Mouse (Mus musculus) heart, embryonic 10.5 days (tissue): ENCODE measurements around the gene Nebl. TPM values are rescaled to one million over a fixed set of nuclear protein-coding genes. Genes with fewer than 3 reads are reported as not detected.

Experiments
- DNase-seq: peaks from one replicate; pipeline ENCODE4 v3.0.0-alpha.2; 2017; ENCODE audit warnings: low spot score
- H3K27ac ChIP-seq: fragments of 300-500 bp; sonication (generic); 2 replicates; pipeline ENCODE4 v1.5.1; 2016; ENCODE audit warnings: mild to moderate bottlenecking
- H3K27me3 ChIP-seq: fragments of 300-500 bp; sonication (generic); 2 replicates; pipeline ENCODE4 v1.6.1; 2016; ENCODE audit warnings: mild to moderate bottlenecking; ENCODE audit not compliant: poor library complexity, insufficient read depth, severe bottlenecking
- H3K36me3 ChIP-seq: fragments of 300-500 bp; sonication (generic); 2 replicates; pipeline ENCODE4 v1.6.1; 2016; ENCODE audit warnings: mild to moderate bottlenecking, moderate library complexity
- H3K4me1 ChIP-seq: fragments of 300-500 bp; sonication (generic); 2 replicates; pipeline ENCODE4 v1.6.1; 2016; ENCODE audit warnings: mild to moderate bottlenecking
- H3K4me3 ChIP-seq: fragments of 300-500 bp; sonication (generic); 2 replicates; pipeline ENCODE4 v1.5.1; 2016; ENCODE audit warnings: mild to moderate bottlenecking, moderate library complexity
- H3K9me3 ChIP-seq: fragments of 300-500 bp; sonication (generic); 2 replicates; pipeline ENCODE4 v1.6.1; 2016; ENCODE audit warnings: mild to moderate bottlenecking, moderate library complexity
- WGBS: fragments of 180-500 bp; shearing (Covaris S2); methylation state at CpG from one replicate; pipeline ENCODE4 v1.1.7; 2016; 5-methylcytosine and 5-hydroxymethylcytosine counted together
- polyA plus RNA-seq: library from polyadenylated mRNA; unstranded; fragments of >200 nt; fragmentation: Nextera tagmentation; extraction: Ambion mirVana; gene quantifications from 2 replicates; pipeline ENCODE4 v1.2.1, GENCODE M21; 2016

The Nebl gene
- polyA plus RNA-seq, 1 experiment from 2014 or later = 292 TPM

- Histone ChIP-seq H3K27ac (peak overlapping the region; percentile 84), H3K4me1 (peaks cover 34% of the 10 kb centered on the region), H3K27me3 (no peaks in the 10 kb centered on the region), H3K36me3 (no peaks in the 10 kb centered on the region), H3K4me3 (0 out of 2 replicates have a peak overlapping the region, but pooled peaks have one; percentile 1), H3K9me3 (no peaks in the 10 kb centered on the region)
- DNase-seq = peak; percentile 92
- 0% methylated on average over 4 of the region's 4 CpGs for WGBS
These were observed 207.5 kb downstream of the Nebl start for GRCm38 (mm10) chr2:17523791-17524190.

- WGBS = 69% methylated on average over 2 of the region's 2 CpGs
- no peak for DNase-seq
- Histone ChIP-seq H3K36me3 (no peaks in the 10 kb centered on the region), H3K27ac (no peak overlapping the region), H3K4me3 (no peak overlapping the region), H3K9me3 (no peaks in the 10 kb centered on the region), H3K27me3 (no peaks in the 10 kb centered on the region), H3K4me1 (no peaks in the 10 kb centered on the region)
These were observed 215.6 kb downstream of the Nebl start for GRCm38 (mm10) chr2:17515686-17516085.

GRCm38 (mm10) chr2:17514765-17515164, 216.5 kb downstream of the Nebl start:
- Histone ChIP-seq H3K9me3 (no peaks in the 10 kb centered on the region), H3K36me3 (no peaks in the 10 kb centered on the region), H3K27ac (no peak overlapping the region), H3K27me3 (no peaks in the 10 kb centered on the region), H3K4me3 (no peak overlapping the region), H3K4me1 (no peaks in the 10 kb centered on the region)
- DNase-seq = no peak
- WGBS = 85% methylated on average over 12 of the region's 12 CpGs

- Histone ChIP-seq H3K27me3 (no peaks in the 10 kb centered on the region), H3K9me3 (no peaks in the 10 kb centered on the region), H3K4me3 (no peak overlapping the region), H3K27ac (no peak overlapping the region), H3K4me1 (no peaks in the 10 kb centered on the region), H3K36me3 (no peaks in the 10 kb centered on the region)
- no peak for DNase-seq
- 59% methylated on average over 1 of the region's 1 CpGs for WGBS
These were observed 221.3 kb downstream of the Nebl start for GRCm38 (mm10) chr2:17509942-17510341.

GRCm38 (mm10) chr2:17507362-17507761, 223.9 kb downstream of the Nebl start:
- 85% methylated on average over 2 of the region's 2 CpGs for WGBS
- Histone ChIP-seq H3K27ac (no peak overlapping the region), H3K4me1 (no peaks in the 10 kb centered on the region), H3K36me3 (no peaks in the 10 kb centered on the region), H3K4me3 (no peak overlapping the region), H3K9me3 (no peaks in the 10 kb centered on the region), H3K27me3 (no peaks in the 10 kb centered on the region)
- DNase-seq = no peak

- 0 out of 2 replicates have a peak, but pooled peaks cover 4% of the 10 kb centered on the region for H3K4me1 ChIP-seq
- H3K27ac ChIP-seq = no peak overlapping the region
- H3K4me3 ChIP-seq = no peak overlapping the region
- no peaks in the 10 kb centered on the region for H3K27me3 ChIP-seq
- no peaks in the 10 kb centered on the region for H3K9me3 ChIP-seq
- 87% methylated on average over 6 of the region's 6 CpGs for WGBS
- H3K36me3 ChIP-seq = no peaks in the 10 kb centered on the region
- DNase-seq = no peak
These were observed 227.0 kb downstream of the Nebl start for GRCm38 (mm10) chr2:17504115-17504774.

- Histone ChIP-seq H3K27ac (no peak overlapping the region), H3K36me3 (no peaks in the 10 kb centered on the region), H3K27me3 (no peaks in the 10 kb centered on the region), H3K9me3 (no peaks in the 10 kb centered on the region), H3K4me3 (no peak overlapping the region), H3K4me1 (0 out of 2 replicates have a peak, but pooled peaks cover 4% of the 10 kb centered on the region)
- no peak for DNase-seq
- WGBS = 86% methylated on average over 3 of the region's 3 CpGs
These were observed 230.2 kb downstream of the Nebl start for GRCm38 (mm10) chr2:17501075-17501474.

- Histone ChIP-seq H3K4me3 (no peak overlapping the region), H3K9me3 (no peaks in the 10 kb centered on the region), H3K36me3 (no peaks in the 10 kb centered on the region), H3K27me3 (no peaks in the 10 kb centered on the region), H3K4me1 (peaks cover 9% of the 10 kb centered on the region; the same call in 1 of the 2 replicates), H3K27ac (no peak overlapping the region)
- 79% methylated on average over 6 of the region's 6 CpGs for WGBS
- DNase-seq = no peak
These were observed 265.6 kb downstream of the Nebl start for GRCm38 (mm10) chr2:17465517-17466174.

GRCm38 (mm10) chr2:17460434-17460833, 270.8 kb downstream of the Nebl start:
- peak; percentile 81 for DNase-seq
- H3K27me3 ChIP-seq = no peaks in the 10 kb centered on the region
- H3K36me3 ChIP-seq = peaks cover 15% of the 10 kb centered on the region; the same call in 1 of the 2 replicates
- peak overlapping the region; percentile 63 for H3K4me3 ChIP-seq
- WGBS = 12% methylated on average over 2 of the region's 2 CpGs
- H3K9me3 ChIP-seq = no peaks in the 10 kb centered on the region
- H3K27ac ChIP-seq = peak overlapping the region; percentile 90
- peaks cover 31% of the 10 kb centered on the region for H3K4me1 ChIP-seq

GRCm38 (mm10) chr2:17453676-17454075, 277.6 kb downstream of the Nebl start:
- no peak for DNase-seq
- H3K4me3 ChIP-seq = no peak overlapping the region
- H3K27ac ChIP-seq = no peak overlapping the region
- peaks cover 39% of the 10 kb centered on the region for H3K4me1 ChIP-seq
- peaks cover 52% of the 10 kb centered on the region for H3K36me3 ChIP-seq
- H3K9me3 ChIP-seq = no peaks in the 10 kb centered on the region
- no peaks in the 10 kb centered on the region for H3K27me3 ChIP-seq

GRCm38 (mm10) chr2:17448341-17448740, 282.9 kb downstream of the Nebl start:
- DNase-seq = no peak
- H3K27ac ChIP-seq = no peak overlapping the region
- no peaks in the 10 kb centered on the region for H3K9me3 ChIP-seq
- H3K4me3 ChIP-seq = no peak overlapping the region
- no peaks in the 10 kb centered on the region for H3K27me3 ChIP-seq
- H3K4me1 ChIP-seq = peaks cover under 1% of the 10 kb centered on the region; the same call in 1 of the 2 replicates
- H3K36me3 ChIP-seq = peaks cover 50% of the 10 kb centered on the region

GRCm38 (mm10) chr2:17443581-17443980, 287.7 kb downstream of the Nebl start:
- DNase-seq = no peak
- H3K27me3 ChIP-seq = no peaks in the 10 kb centered on the region
- no peak overlapping the region for H3K27ac ChIP-seq
- no peak overlapping the region for H3K4me3 ChIP-seq
- WGBS = 34% methylated on average over 7 of the region's 7 CpGs
- H3K36me3 ChIP-seq = peaks cover 42% of the 10 kb centered on the region
- H3K4me1 ChIP-seq = no peaks in the 10 kb centered on the region
- no peaks in the 10 kb centered on the region for H3K9me3 ChIP-seq

GRCm38 (mm10) chr2:17438317-17438716, 292.9 kb downstream of the Nebl start:
- WGBS = 85% methylated on average over 1 of the region's 1 CpGs
- no peak for DNase-seq
- Histone ChIP-seq H3K4me1 (no peaks in the 10 kb centered on the region), H3K27ac (no peak overlapping the region), H3K36me3 (peaks cover 53% of the 10 kb centered on the region), H3K27me3 (no peaks in the 10 kb centered on the region), H3K4me3 (no peak overlapping the region), H3K9me3 (no peaks in the 10 kb centered on the region)
